Mouse (Mus musculus) erythroblast, embryonic 14.5 days (primary cell): ENCODE measurements around the gene Evx1.

ENCODE experiments used
- GATA1 ChIP-seq: IDR thresholded peaks from 2 replicates; pipeline ENCODE4 v1.6.1; 2012; ENCODE audit warnings: low read length, inconsistent platforms, mixed read lengths
- TAL1 ChIP-seq: IDR thresholded peaks from 3 replicates; pipeline ENCODE4 v1.6.1; 2012; ENCODE audit warnings: low read length, inconsistent platforms, mixed read lengths

- no peak for TF ChIP-seq GATA1
- TF ChIP-seq TAL1: no peak
Observed at GRCm38 (mm10) chr6:52272766-52273655, 40.3 kb upstream of the Evx1 start.
